Mouse (Mus musculus): Measurements from ENCODE around the gene Methig1.

Gene Methig1

GRCm38 (mm10) chr15:100422899-100423860 is 70.2 kb downstream of the Methig1 start:
- DNase-seq (ENCODE audit: low spot score), result peak; percentile 96

- no peak for DNase-seq (ENCODE audit: low spot score)
Observed at GRCm38 (mm10) chr15:100423916-100424315, 71.0 kb downstream of the Methig1 start.

- DNase-seq (ENCODE audit: low spot score), result no peak
Observed at GRCm38 (mm10) chr15:100424396-100425122, 71.6 kb downstream of the Methig1 start, which contains the start of gene Slc11a2. Gene Slc11a2, minus strand, starts transcription at chr15:100425072.

GRCm38 (mm10) chr15:100428296-100428905 is 75.5 kb downstream of the Methig1 start:
- DNase-seq (ENCODE audit: low spot score), result peak; percentile 75

GRCm38 (mm10) chr15:100429959-100430565 is 77.1 kb downstream of the Methig1 start:
- no peak for DNase-seq (ENCODE audit: low spot score)

- no peak for DNase-seq (ENCODE audit: low spot score)
Observed at GRCm38 (mm10) chr15:100433234-100433633, 80.3 kb downstream of the Methig1 start.

Measured in ovary, adult 18-20 months (tissue).